Comparison of ENCODE assay signal across 20 mouse cellular contexts in genomic region chr19:22081448-22081847, GRCm38 (mm10). TPM values are rescaled to one million over a fixed set of nuclear protein-coding genes. Genes with fewer than 3 reads are reported as not detected.
A peak's percentile ranks its signal among the peaks of the same experiment; 100 is the strongest.
DNase-seq lines count a peak whose midpoint lies in the region; ATAC-seq and TF ChIP-seq lines count a peak whose summit lies in the region.
"Had no signal": no experiment of that assay in that cellular context is flagged by ENCODE, and none has a peak within 500 bp of the region (broad histone marks: within the 10 kb centered on the region; RNA-seq: fewer than 3 reads in every experiment).

No protein-coding gene starts in this region.

- ATAC-seq in forebrain, postnatal 0 days: peak; percentile 63; the same call in 1 of the 2 replicates
- no peak; the same call in 1 of the 2 replicates for ATAC-seq in forebrain, embryonic 15.5 days (replicated peaks)
- ATAC-seq: intestine, postnatal 0 days; lung, postnatal 0 days had no signal

- TF ChIP-seq POLR2A in brain, embryonic 14.5 days (IDR thresholded peaks at IDR 0.05; ENCODE audit: borderline replicate concordance, extremely low read depth, insufficient read depth, insufficient read length, poor library complexity, severe bottlenecking): no peak

- H3K27me3 ChIP-seq in forebrain, postnatal 0 days (ENCODE audit: insufficient read depth, low read length): no peaks in the 10 kb centered on the region
- H3K27me3 ChIP-seq in forebrain, embryonic 15.5 days: no peaks in the 10 kb centered on the region
- H3K27me3 ChIP-seq: liver, embryonic 15.5 days; megakaryocyte, embryonic 14.5 days had no signal

- no peaks in the 10 kb centered on the region for H3K9me3 ChIP-seq in forebrain, postnatal 0 days (ENCODE audit: low read length)
- no peaks in the 10 kb centered on the region for H3K9me3 ChIP-seq in forebrain, embryonic 15.5 days
- H3K9me3 ChIP-seq: G1E; liver, embryonic 15.5 days; megakaryocyte, embryonic 14.5 days had no signal

- H3K4me3 ChIP-seq in forebrain, postnatal 0 days (ENCODE audit: low read depth, low read length): no peak overlapping the region
- no peak overlapping the region for H3K4me3 ChIP-seq in forebrain, embryonic 15.5 days
- H3K4me3 ChIP-seq: liver, embryonic 15.5 days; megakaryocyte, embryonic 14.5 days had no signal

- no peak overlapping the region for H3K4me2 ChIP-seq in forebrain, postnatal 0 days (ENCODE audit: low read depth)
- H3K4me2 ChIP-seq in forebrain, embryonic 15.5 days (replicated peaks): no peak overlapping the region
- H3K4me2 ChIP-seq: liver, embryonic 15.5 days had no signal

- no peak for TF ChIP-seq CTCF in forebrain, postnatal 0 days (IDR thresholded peaks at IDR 0.05; ENCODE audit: low read depth)
- no peak for TF ChIP-seq CTCF in brain, embryonic 14.5 days (IDR thresholded peaks at IDR 0.05; ENCODE audit: borderline replicate concordance, extremely low read depth, insufficient read depth, insufficient read length)

- no peaks in the 10 kb centered on the region for H3K36me3 ChIP-seq in forebrain, postnatal 0 days (ENCODE audit: insufficient read depth)
- H3K36me3 ChIP-seq in forebrain, embryonic 15.5 days: no peaks in the 10 kb centered on the region
- H3K36me3 ChIP-seq: G1E; liver, embryonic 15.5 days had no signal

- H3K27ac ChIP-seq in forebrain, postnatal 0 days (ENCODE audit: low read depth, low read length): no peak overlapping the region
- H3K27ac ChIP-seq in forebrain, embryonic 15.5 days (replicated peaks): no peak overlapping the region
- H3K27ac ChIP-seq: kidney, postnatal 0 days; liver, embryonic 15.5 days had no signal

- WGBS in forebrain, postnatal 0 days: 26% methylated on average over 4 of the region's 4 CpGs
- WGBS in forebrain, embryonic 15.5 days: 35% methylated on average over 4 of the region's 4 CpGs

- peak; percentile 53 for DNase-seq in forebrain, postnatal 0 days
- DNase-seq in left cerebral cortex, postnatal 4 days: peak; percentile 14
- no peak for DNase-seq in left cerebral cortex, adult 18-20 months (ENCODE audit: low spot score in 2 of 2)
- peak; percentile 77 for DNase-seq in brain, embryonic 14.5 days (ENCODE audit: low read depth)
- peak; percentile 30 for DNase-seq in layer of hippocampus, adult 9-11 months
- DNase-seq in spleen, postnatal 4 days (ENCODE audit: low spot score in 2 of 2): no peak
- DNase-seq in heart, postnatal 4 days: no peak
- DNase-seq: adrenal gland, adult 2 months; cerebellum, adult 18-20 months; gastrocnemius, postnatal 10 days; heart, adult 18-20 months; thymus, adult 2 months had no signal

- no peaks in the 10 kb centered on the region for H3K4me1 ChIP-seq in forebrain, postnatal 0 days (ENCODE audit: insufficient read depth)
- no peaks in the 10 kb centered on the region for H3K4me1 ChIP-seq in forebrain, embryonic 15.5 days
- H3K4me1 ChIP-seq: liver, embryonic 15.5 days; megakaryocyte, embryonic 14.5 days had no signal

- intact Hi-C loops in left cerebral cortex, postnatal 4 days (cut with DNase I): no loop called here

- no peak overlapping the region for H3K9ac ChIP-seq in forebrain, postnatal 0 days
- H3K9ac ChIP-seq in forebrain, embryonic 15.5 days (replicated peaks): no peak overlapping the region
- H3K9ac ChIP-seq: liver, embryonic 15.5 days had no signal

RNA-seq across cellular contexts. Expression of gene Trpm3, which starts 57.4 kb away (rescaled TPM):
- 35.0 and 39.7 TPM in 2 replicates for total RNA-seq in forebrain, postnatal 0 days (2014; rRNA removed)
- polyA plus RNA-seq in forebrain, postnatal 0 days (2015; fragmentation: Nextera tagmentation; extraction: Ambion mirVana): 14.9 and 25.6 TPM in 2 replicates
- 13.7 and 21.6 TPM in 2 replicates for polyA plus RNA-seq in forebrain, embryonic 15.5 days (2015; fragmentation: Nextera tagmentation; extraction: Ambion mirVana)
- total RNA-seq in left cerebral cortex, postnatal 4 days (2021): 10 to 100 TPM; 88.7 to 89.4 TPM
- total RNA-seq in left cerebral cortex, adult 18-20 months (2021): 10 to 100 TPM; 31.4 to 36.8 TPM
- 13.5 and 27.7 TPM in 2 replicates for polyA plus RNA-seq in brain, embryonic 14.5 days (2012; rRNA removed)
- 1 to 10 TPM; 1.3 to 1.4 TPM for total RNA-seq in heart, postnatal 4 days (2021)
- total RNA-seq: hematopoietic stem cell, adult 5-6 weeks had no signal
- polyA plus RNA-seq: G1E had no signal

Comparison
In these comparisons a context has a peak if more than half of its experiments do, and no peak if none do; other contexts are left out.
1. DNase-seq: peak in forebrain, postnatal 0 days (single experiment), left cerebral cortex, postnatal 4 days (single experiment), brain, embryonic 14.5 days (single experiment) and layer of hippocampus, adult 9-11 months (single experiment); none in left cerebral cortex, adult 18-20 months (0 of 2), spleen, postnatal 4 days (0 of 2) and heart, postnatal 4 days (single experiment).
2. RNA of gene Trpm3, which starts 57.4 kb away (total RNA-seq): 88.7 to 89.4 TPM in left cerebral cortex, postnatal 4 days, 35.0 to 39.7 TPM in forebrain, postnatal 0 days and 31.4 to 36.8 TPM in left cerebral cortex, adult 18-20 months; 1.3 to 1.4 TPM in heart, postnatal 4 days; every median in the first group is over 10 times any median in the second.